Mouse (Mus musculus) midbrain, embryonic 11.5 days (tissue): Measurements from ENCODE around the gene Gpr34. TPM values are rescaled to one million over a fixed set of nuclear protein-coding genes. Genes with fewer than 3 reads are reported as not detected.

Experiments
- ATAC-seq: fragments of 200-750 bp; cut with Nextera tagmentation; 2 replicates; pipeline ENCODE4 v1.8.0; 2017; ENCODE audit warnings: moderate TSS enrichment, moderate library complexity; ENCODE audit not compliant: low FRiP score
- DNase-seq: peaks from one replicate; pipeline ENCODE4 v3.0.0; 2015; ENCODE audit warnings: low spot score; ENCODE audit errors: missing footprints
- H3K27ac ChIP-seq: fragments of 300-500 bp; sonication (generic); 2 replicates; pipeline ENCODE4 v1.5.1; 2014; ENCODE audit warnings: low read depth, low read length
- H3K27me3 ChIP-seq: fragments of 300-500 bp; sonication (generic); 2 replicates; pipeline ENCODE4 v1.6.1; 2014; ENCODE audit warnings: mild to moderate bottlenecking, low read length, moderate library complexity, mixed read lengths; ENCODE audit not compliant: control insufficient read depth, insufficient read depth
- H3K36me3 ChIP-seq: fragments of 300-500 bp; sonication (generic); 2 replicates; pipeline ENCODE4 v1.6.1; 2014; ENCODE audit warnings: mild to moderate bottlenecking, low read length, moderate library complexity, mixed read lengths; ENCODE audit not compliant: control insufficient read depth, insufficient read depth
- H3K4me1 ChIP-seq: fragments of 300-500 bp; sonication (generic); 2 replicates; pipeline ENCODE4 v1.6.1; 2014; ENCODE audit warnings: low read length; ENCODE audit not compliant: control insufficient read depth, insufficient read depth
- H3K4me2 ChIP-seq: fragments of 300-500 bp; sonication (generic); 2 replicates; pipeline ENCODE4 v1.6.1; 2014; ENCODE audit warnings: mild to moderate bottlenecking, moderate library complexity
- H3K4me3 ChIP-seq: fragments of 300-500 bp; sonication (generic); 2 replicates; pipeline ENCODE4 v1.5.1; 2014; ENCODE audit warnings: low read depth, low read length
- H3K9ac ChIP-seq: fragments of 300-500 bp; sonication (generic); 2 replicates; pipeline ENCODE4 v1.6.1; 2014; ENCODE audit warnings: low read length
- H3K9me3 ChIP-seq: fragments of 300-500 bp; sonication (generic); 2 replicates; pipeline ENCODE4 v1.6.1; 2016; ENCODE audit warnings: low read length; ENCODE audit not compliant: control insufficient read depth
- WGBS: fragments of 180-500 bp; shearing (Covaris S2); extraction: QIAGEN DNeasy Blood & Tissue Kit; methylation state at CpG from one replicate; pipeline ENCODE4 v1.1.7; 2014; 5-methylcytosine and 5-hydroxymethylcytosine counted together
- polyA plus RNA-seq: library from polyadenylated mRNA; unstranded; fragments of >200 nt; fragmentation: Nextera tagmentation; extraction: Ambion mirVana; gene quantifications from 2 replicates; pipeline ENCODE4 v1.2.1, GENCODE M21; 2014

The Gpr34 gene
- polyA plus RNA-seq, 1 experiment from 2014 or later, result 2.6 TPM

DNA sequence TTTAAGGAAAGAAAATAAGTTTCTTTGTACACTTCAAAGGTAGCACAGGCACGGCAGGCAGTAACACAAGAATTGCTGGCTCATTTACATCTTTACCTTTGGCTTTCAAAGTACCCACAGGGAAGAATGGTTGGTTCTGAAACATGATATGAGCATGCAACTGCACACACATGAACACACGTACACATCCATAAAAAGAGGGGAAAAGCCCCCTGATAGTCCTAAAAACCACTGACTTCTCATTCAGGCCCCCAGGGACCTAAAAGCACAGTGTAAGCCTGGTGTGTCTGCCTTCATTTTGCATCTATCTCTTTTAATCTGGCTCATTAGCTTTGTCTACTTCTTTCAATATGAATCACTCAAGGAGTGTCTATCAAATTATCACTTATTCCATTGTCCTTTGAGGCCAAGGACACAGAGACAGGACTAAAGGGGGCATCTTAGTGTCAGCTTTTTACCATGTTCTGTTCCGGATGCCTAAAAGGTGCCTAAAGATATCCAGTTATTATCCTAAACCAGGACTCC, 26.8 kb downstream of the Gpr34 start:
- ATAC-seq, result no peak
- H3K4me3 ChIP-seq, result no peak overlapping the region
- DNase-seq, result no peak
- H3K27ac ChIP-seq, result no peak overlapping the region
- no peaks in the 10 kb centered on the region for H3K36me3 ChIP-seq
- H3K9ac ChIP-seq, result no peak overlapping the region
- H3K27me3 ChIP-seq, result no peaks in the 10 kb centered on the region
- H3K9me3 ChIP-seq, result no peaks in the 10 kb centered on the region
- WGBS, result 78% methylated on average over 3 of the region's 3 CpGs
- H3K4me1 ChIP-seq, result no peaks in the 10 kb centered on the region
- H3K4me2 ChIP-seq, result no peak overlapping the region

DNA sequence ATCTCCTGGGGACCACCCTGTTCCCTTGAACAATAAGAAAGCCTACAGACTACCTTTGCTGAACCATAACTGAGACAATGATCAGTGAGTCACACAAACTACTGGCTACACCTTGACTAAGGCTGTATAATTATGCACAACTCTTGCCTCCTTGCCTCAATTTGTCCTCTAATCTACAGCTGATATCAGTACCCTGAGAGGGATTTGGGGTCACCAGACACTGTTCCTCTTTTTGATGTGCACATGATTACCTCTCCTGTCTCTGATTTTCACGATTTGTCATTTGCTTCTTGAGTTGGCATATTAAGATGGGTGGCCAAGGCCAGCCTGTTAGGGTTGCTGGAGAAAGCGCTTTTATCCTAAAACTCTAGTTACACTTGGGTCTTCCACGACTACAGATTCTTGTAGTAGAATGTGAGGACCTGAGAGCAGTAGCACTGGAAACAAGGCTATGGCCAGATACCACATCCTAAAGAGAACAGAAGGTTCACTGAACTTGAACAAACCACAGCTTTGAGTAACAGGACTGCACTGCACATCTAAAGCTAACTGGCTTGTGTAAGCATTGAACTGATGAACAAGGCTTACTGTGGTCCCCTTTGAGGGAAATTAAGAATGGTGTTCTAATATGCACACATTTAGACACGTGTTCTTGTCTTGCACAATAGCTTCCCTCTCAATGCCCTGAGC, 27.5 kb downstream of the Gpr34 start:
- H3K27me3 ChIP-seq, result no peaks in the 10 kb centered on the region
- H3K9me3 ChIP-seq, result no peaks in the 10 kb centered on the region
- no peaks in the 10 kb centered on the region for H3K4me1 ChIP-seq
- no peaks in the 10 kb centered on the region for H3K36me3 ChIP-seq
- H3K27ac ChIP-seq, result no peak overlapping the region
- DNase-seq, result no peak
- ATAC-seq, result no peak
- 75% methylated on average over 4 of the region's 4 CpGs for WGBS
- no peak overlapping the region for H3K9ac ChIP-seq
- no peak overlapping the region for H3K4me3 ChIP-seq
- no peak overlapping the region for H3K4me2 ChIP-seq

GRCm38 (mm10) chrX:13661063-13661462, 29.2 kb downstream of the Gpr34 start, which contains the start of gene Gpr82:
Gene Gpr82 (plus strand): TSS chrX:13661363.
- no peaks in the 10 kb centered on the region for H3K27me3 ChIP-seq
- H3K4me1 ChIP-seq, result no peaks in the 10 kb centered on the region
- WGBS, result 93% methylated on average over 5 of the region's 5 CpGs
- H3K27ac ChIP-seq, result no peak within 1 kb of the TSS
- H3K4me3 ChIP-seq, result no peak within 1 kb of the TSS
- ATAC-seq, result no peak
- H3K9me3 ChIP-seq, result no peaks in the 10 kb centered on the region
- H3K36me3 ChIP-seq, result no peaks in the 10 kb centered on the region
- H3K4me2 ChIP-seq, result no peak within 1 kb of the TSS
- DNase-seq, result no peak
- H3K9ac ChIP-seq, result no peak within 1 kb of the TSS

- no peaks in the 10 kb centered on the region for H3K27me3 ChIP-seq
- no peak for ATAC-seq
- no peak for DNase-seq
- no peak overlapping the region for H3K4me2 ChIP-seq
- no peak overlapping the region for H3K4me3 ChIP-seq
- no peaks in the 10 kb centered on the region for H3K4me1 ChIP-seq
- H3K9me3 ChIP-seq, result no peaks in the 10 kb centered on the region
- H3K9ac ChIP-seq, result no peak overlapping the region
- H3K27ac ChIP-seq, result no peak overlapping the region
- 85% methylated on average over 5 of the region's 5 CpGs for WGBS
- no peaks in the 10 kb centered on the region for H3K36me3 ChIP-seq
These were observed 37.0 kb downstream of the Gpr34 start for GRCm38 (mm10) chrX:13668867-13669266.

GRCm38 (mm10) chrX:13670342-13670741, 38.5 kb downstream of the Gpr34 start:
- Histone ChIP-seq H3K4me2 (no peak overlapping the region), H3K36me3 (no peaks in the 10 kb centered on the region), H3K9me3 (no peaks in the 10 kb centered on the region), H3K4me3 (no peak overlapping the region), H3K4me1 (no peaks in the 10 kb centered on the region), H3K9ac (no peak overlapping the region), H3K27me3 (no peaks in the 10 kb centered on the region), H3K27ac (no peak overlapping the region)
- no peak for DNase-seq
- WGBS, result 81% methylated on average over 3 of the region's 3 CpGs
- ATAC-seq, result no peak

GRCm38 (mm10) chrX:13673001-13673400, 41.1 kb downstream of the Gpr34 start:
- H3K9ac ChIP-seq, result no peak overlapping the region
- no peak overlapping the region for H3K4me2 ChIP-seq
- no peak overlapping the region for H3K27ac ChIP-seq
- 84% methylated on average over 3 of the region's 3 CpGs for WGBS
- H3K4me1 ChIP-seq, result no peaks in the 10 kb centered on the region
- H3K9me3 ChIP-seq, result no peaks in the 10 kb centered on the region
- no peak for DNase-seq
- ATAC-seq, result no peak
- no peak overlapping the region for H3K4me3 ChIP-seq
- H3K27me3 ChIP-seq, result no peaks in the 10 kb centered on the region
- H3K36me3 ChIP-seq, result no peaks in the 10 kb centered on the region

DNA sequence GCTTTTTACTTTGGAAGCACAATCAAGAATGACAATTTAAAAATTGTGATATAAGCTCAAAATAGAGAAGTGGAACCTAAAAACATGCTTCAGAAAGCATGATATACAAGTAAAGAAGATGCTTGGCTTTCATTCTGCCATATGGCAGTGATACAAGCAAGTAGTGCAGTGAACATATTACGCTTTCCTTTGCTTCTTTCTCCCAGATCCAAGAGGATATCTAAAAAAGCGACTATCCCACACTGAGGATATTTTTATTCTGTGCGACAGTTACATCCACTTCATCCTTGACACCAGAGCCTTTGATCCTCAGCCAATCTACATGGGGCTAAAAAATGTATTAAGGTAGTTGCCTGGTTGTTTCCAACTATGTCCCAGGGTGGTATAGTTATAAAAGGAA, 49.9 kb downstream of the Gpr34 start:
- Histone ChIP-seq H3K27ac (no peak overlapping the region), H3K9me3 (no peaks in the 10 kb centered on the region), H3K4me2 (no peak overlapping the region), H3K4me3 (no peak overlapping the region), H3K4me1 (no peaks in the 10 kb centered on the region), H3K9ac (no peak overlapping the region), H3K27me3 (no peaks in the 10 kb centered on the region), H3K36me3 (no peaks in the 10 kb centered on the region)
- ATAC-seq, result no peak
- 95% methylated on average over 3 of the region's 3 CpGs for WGBS
- no peak for DNase-seq

GRCm38 (mm10) chrX:13686589-13686988, 54.7 kb downstream of the Gpr34 start:
- Histone ChIP-seq H3K9me3 (no peaks in the 10 kb centered on the region), H3K4me1 (0 out of 2 replicates have a peak, but pooled peaks cover 2% of the 10 kb centered on the region), H3K9ac (no peak overlapping the region), H3K36me3 (no peaks in the 10 kb centered on the region), H3K4me3 (no peak overlapping the region), H3K27ac (no peak overlapping the region), H3K4me2 (no peak overlapping the region), H3K27me3 (no peaks in the 10 kb centered on the region)
- WGBS, result 85% methylated on average over 1 of the region's 1 CpGs
- DNase-seq (no peak), ATAC-seq (no peak)

DNA sequence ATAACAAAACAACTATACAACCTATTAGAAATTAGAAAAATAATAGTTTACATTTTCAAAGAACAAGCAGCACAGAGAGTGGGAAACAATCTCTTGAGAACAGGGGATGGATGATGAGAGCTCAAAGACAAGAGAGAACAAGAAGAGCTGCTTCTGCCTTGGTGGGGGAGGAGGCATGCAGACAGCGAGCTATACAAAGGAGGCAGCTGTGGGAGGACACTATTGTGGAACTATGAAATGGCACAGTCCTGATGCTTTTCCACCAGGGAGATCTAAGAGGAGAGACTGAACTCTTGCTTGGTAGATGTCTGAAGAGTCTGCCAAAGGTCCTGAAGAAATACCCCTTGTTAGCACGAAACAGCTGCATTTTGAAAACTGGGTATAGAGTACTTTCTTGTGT, 56.5 kb downstream of the Gpr34 start:
- Histone ChIP-seq H3K9ac (no peak overlapping the region), H3K27ac (no peak overlapping the region), H3K36me3 (no peaks in the 10 kb centered on the region), H3K4me3 (no peak overlapping the region), H3K4me1 (0 out of 2 replicates have a peak, but pooled peaks cover 2% of the 10 kb centered on the region), H3K27me3 (no peaks in the 10 kb centered on the region), H3K9me3 (no peaks in the 10 kb centered on the region), H3K4me2 (no peak overlapping the region)
- WGBS, result 61% methylated on average over 2 of the region's 2 CpGs
- no peak for DNase-seq
- no peak for ATAC-seq
